Mouse (Mus musculus): Measurements from ENCODE around the gene Cpsf4l.

Gene Cpsf4l

DNA sequence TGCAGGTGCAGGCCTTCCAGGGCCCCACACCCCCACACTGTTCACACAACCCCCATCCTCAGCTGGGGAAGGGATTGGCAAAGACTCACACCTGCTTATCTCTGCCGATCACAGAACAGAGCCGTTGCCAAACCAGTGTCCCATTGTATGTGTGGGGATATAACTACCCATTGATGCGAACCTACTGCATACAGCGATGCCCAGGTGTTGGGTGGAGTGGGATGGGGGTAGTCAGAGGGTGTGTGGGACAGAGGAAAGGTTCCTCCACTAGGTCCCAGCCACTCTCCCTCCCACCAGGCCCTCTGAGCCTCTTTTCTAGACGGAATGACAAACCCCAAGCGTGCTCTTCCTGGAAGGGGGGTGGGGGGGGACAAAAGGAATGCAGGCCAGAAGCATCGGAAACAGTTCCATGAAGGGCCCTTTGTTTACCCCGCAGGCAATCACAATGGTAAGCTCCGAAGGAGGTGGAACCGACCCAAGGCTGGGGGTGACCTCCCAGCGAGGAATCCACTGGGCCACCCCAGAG lies at the start of gene Cpsf4l:
Gene Cpsf4l, minus strand, starts transcription at position 287 of the 526 bp plus-strand sequence.
- no peak for DNase-seq (ENCODE audit: low spot score)

DNA sequence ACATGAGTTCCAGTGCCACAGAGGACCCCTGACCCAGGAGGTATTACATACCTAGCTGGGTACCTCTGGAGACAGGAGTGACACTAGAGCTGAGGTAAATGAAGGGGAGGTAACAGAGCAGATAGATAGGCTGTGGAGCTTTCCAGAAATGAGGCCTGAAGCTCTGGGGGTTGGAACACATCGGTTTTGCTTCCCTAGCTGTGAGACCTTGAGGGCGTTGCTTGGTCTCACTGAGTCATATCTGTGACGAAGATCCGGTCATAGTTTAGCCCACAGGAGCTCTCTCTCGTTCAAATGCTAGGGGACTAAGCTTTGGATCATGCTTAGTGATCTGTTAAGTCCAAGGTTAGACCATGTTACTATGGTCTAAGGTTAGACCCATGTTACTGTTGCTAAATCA lies 49.0 kb upstream of the Cpsf4l start:
- DNase-seq (ENCODE audit: low spot score), result no peak

DNA sequence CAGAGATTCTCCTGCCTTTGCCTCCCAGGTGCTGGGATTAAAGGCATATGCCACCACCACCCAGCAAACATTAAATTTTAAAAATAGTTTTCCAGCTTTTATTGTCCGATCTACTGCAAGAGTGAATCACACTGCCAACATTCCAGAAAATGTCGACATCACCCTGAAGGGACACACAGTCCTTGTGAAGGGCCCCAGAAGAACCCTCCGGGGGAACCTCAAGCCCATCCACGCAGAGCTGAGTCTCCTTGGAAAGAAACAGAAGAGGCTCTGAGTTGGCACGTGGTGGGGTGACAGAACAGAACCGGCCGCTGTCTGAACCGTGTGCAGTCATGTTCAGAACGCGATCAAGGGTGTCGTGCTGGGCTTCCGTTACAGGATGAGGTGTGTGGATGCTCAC lies 46.8 kb upstream of the Cpsf4l start:
- no peak for DNase-seq (ENCODE audit: low spot score)

GRCm38 (mm10) chr11:113755878-113756277 lies 46.1 kb upstream of the Cpsf4l start:
- DNase-seq (ENCODE audit: low spot score), result no peak

GRCm38 (mm10) chr11:113754845-113755244 lies 45.0 kb upstream of the Cpsf4l start:
- no peak for DNase-seq (ENCODE audit: low spot score)

DNA sequence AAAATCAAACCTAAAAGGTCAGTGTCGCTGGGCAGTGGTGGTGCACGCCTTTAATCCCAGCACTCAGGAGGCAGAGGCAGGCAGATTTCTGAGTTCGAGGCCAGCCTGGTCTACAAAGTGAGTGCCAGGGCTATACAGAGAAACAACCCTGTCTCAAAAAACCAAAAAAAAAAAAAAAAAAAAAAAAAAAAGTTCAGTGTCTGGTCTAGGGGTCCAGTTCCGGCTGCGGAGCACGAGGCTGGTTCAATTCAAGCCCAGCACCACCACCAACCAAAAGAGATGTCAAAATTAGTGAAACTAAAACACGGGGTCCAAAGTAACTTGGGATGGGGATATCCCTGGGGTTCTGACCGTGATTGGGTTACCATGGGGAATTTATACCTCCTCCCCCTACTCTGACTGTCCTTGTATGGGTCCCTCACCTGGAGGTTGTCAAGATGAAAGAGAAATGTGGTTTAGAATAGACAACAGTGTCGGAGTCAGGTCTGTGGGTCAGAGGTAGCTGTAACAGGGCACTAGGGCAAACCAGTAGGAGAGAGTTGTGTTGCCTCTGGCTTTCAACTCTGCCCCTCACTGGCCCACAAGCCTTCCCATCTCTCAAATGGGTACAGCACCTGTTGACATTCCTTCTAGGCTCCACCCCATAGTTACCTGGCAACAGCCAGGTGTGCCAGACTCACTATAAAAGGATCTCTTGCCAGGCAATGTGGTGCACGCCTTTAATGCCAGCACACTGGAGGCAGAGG lies 43.0 kb upstream of the Cpsf4l start:
- no peak for DNase-seq (ENCODE audit: low spot score)

DNA sequence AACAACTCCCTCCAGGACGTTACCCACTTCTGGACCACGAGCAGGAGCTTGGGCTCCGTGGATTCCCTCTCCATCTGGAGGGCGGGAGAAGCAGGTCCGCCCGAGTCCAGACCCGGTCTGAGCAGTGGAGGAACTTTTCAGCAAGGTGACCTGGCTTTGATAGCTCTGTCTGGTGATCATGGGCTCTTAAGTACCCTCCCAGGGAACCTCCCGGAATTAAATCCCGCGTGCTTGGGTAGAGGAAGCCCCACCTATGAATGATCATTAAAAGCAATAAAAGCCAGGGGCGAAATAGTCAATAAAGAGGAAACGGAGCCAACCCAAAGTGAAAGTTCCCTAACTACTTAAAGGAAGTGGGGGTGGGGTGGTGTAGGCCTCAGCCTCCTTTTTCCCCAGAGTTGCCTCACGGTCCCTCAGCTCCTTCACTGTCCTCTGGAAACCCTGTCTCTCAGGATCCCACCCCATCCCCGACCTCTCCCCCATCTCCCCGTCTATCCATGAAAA lies 42.4 kb upstream of the Cpsf4l start:
- no peak for DNase-seq (ENCODE audit: low spot score)

DNA sequence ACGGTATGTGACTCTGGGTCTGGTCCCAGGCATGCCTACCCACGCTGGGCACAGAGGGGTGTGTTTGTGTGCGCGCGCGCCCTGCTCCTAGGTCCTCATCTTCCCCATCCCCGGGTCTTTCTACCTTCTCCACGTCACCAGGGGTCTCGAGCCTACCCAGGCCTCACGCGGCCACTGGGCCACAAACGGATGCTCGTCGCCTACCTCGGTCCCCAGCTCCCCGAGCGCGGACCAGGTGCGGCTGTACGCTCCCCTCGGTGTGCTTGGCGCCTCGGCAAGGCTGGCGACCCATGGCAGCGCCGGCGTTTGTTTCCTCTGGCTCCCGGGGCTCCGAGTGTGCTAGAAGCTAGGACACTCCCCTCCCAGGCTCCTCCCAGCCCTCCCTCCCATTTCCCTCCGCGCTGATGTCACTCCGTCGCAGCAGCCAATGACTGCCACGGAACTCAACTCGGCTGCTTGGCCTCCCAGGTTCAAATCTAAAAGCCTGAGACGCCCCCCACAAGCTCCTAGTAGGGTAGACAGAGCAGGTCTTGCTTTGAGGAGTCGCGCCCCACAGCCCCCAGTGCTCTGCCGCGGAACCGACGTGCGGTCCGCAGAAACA lies 41.8 kb upstream of the Cpsf4l start, which contains the start of gene Cdc42ep4:
Gene Cdc42ep4, minus strand, starts transcription at position 398 of the 601 bp plus-strand sequence.
- DNase-seq (ENCODE audit: low spot score), result peak; percentile 96

DNA sequence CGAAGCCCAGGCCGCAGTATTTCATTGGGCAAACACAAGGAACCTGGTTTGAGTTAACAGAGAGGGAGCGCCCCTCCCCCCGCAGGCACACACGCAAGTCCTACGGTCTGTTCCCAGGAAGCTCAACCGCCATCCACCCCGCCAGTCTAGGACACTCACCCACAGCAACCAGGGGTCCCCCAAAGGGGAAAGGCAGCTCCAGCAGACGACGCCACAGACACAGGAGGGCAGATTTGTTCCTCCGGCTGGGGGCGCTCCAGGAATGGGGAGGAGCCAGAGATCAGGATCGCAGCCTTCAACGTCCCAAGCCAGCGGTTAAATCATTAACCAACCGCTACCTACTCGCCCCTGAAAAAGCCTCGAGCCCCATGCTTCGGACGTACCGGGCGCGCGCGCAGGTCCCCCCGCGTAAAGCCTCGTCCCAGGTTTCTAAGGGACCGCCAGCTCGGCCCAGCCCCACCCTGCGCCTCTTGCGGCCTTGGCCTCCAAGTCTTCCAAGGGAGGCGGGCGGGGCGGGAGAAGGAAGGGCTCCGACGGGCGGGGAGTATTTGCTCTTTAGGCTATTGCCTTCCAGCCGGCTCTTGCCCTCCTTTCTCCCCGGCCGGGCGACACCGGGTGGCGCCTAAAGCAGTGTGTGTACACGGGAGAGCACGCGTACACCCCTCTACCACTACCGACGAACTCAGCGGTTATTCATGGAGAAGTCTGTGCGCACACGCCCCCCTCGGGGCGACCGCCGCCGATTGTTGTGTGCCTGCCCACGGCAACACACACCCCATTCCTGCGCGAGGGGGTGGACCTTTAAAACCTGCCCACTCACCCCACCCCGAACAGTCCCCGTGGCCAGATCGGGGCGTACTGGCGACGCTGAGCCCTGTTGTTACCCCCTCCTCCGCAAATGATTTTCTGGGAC lies 41.0 kb upstream of the Cpsf4l start:
- peak; percentile 93 for DNase-seq (ENCODE audit: low spot score)

DNA sequence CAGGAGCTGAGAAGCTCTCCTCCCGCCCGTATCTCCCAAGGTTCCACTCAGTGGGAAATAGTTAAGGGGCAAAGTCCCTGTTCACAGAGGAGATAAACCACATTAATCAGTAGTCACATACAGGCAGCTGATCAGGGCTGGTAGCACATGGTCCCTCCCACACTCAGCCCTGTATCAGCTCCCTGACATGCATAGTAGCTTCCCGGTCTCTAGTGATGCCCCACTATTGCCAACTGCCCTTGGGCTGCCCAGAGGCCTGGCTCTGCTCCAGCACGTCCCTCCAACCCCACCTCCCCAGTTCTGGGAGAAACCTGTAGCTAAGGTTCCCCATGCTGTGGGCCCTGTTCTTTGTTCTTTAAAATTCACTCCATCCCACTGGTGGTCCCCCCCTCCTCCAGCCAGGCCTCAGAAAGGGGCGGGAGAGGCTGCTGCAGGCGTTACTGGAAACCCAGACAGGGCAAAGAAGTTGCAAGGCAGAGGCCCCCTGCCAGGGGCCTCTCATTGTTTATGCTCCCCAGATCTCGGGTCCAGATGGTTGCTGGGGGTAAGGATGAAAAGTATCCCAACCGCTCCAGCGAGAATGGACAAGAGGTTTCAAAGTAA lies 40.0 kb upstream of the Cpsf4l start:
- peak; percentile 81 for DNase-seq (ENCODE audit: low spot score)

- peak; percentile 59 for DNase-seq (ENCODE audit: low spot score)
Measured at GRCm38 (mm10) chr11:113748797-113749521, 39.1 kb upstream of the Cpsf4l start.

GRCm38 (mm10) chr11:113747725-113748380 lies 38.0 kb upstream of the Cpsf4l start:
- DNase-seq (ENCODE audit: low spot score), result peak; percentile 60

DNA sequence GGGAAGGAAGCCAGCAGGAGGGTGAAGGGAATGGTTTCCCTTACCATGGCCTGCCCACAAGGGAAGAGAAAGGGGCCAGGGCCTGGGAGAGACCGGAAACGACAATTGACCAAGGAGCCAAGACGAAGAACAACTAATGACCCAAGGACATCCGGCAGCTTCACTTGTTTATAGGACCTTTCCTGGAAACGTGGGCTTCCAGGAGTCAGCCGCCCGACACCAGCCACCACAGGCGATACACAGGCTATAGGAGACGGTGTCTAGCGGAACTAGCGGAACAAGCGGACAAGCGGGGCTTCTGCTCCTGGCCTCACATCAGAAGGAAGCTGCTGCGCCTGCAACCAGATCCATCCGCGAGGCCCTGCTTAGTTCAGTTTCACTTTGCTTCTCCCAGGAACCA lies 37.2 kb upstream of the Cpsf4l start:
- peak; percentile 55 for DNase-seq (ENCODE audit: low spot score)

DNA sequence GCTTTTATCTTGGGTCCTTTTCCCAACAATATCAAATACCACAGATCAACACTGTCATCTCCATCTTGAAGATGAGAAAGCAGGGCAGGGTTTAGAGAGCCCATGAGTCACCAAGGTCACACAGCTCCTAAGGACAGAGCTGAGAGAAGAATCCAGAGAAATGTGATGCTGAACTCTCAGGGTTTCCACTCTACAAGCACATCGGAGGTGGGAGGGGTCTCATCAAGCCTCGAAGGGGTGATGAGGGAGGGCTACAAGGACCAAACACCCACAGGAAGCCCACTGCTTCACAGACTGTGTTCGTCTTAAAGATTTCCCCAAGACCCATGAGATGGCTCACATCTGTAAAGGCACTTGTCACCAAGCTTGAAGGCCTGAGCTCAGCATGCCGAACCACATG lies 36.1 kb upstream of the Cpsf4l start:
- DNase-seq (ENCODE audit: low spot score), result no peak

DNA sequence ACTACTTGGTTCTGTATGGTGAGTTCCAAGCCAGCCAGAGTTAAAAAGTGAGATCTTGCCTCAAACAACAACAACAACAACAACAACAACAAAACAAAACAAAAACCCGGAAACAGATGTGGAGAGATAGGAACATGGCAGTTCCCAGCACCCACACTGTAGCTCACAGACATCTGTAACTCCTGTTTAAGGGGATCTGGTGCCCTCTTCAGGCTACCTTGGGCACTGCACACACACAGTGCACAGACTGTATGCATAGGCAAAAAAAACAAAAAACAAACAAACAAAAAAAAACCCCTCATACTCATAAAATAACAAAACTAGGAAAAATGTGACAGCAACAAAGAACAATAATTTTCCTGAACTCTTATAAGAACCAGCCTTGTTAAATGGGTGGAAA lies 33.2 kb upstream of the Cpsf4l start:
- no peak for DNase-seq (ENCODE audit: low spot score)

DNA sequence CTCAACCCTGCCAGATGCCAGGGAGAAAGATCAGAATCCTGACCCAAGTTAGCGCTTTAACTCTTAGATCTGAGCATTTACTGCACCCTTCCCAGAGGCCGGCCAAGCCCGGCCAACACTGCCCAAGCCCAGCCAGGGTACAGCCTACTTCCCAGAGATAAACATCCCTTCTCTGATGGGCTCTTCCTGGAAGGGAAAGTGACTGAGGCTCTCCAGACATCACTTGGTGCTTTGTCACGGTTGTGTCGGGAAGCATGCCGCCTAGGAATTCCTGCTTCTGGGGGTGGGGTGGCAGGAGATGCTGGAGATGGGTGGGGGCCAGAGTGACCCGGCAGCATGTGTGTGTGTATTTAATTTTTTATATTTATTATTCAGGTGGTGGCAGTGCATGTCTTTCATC lies 30.3 kb upstream of the Cpsf4l start:
- DNase-seq (ENCODE audit: low spot score), result no peak

- DNase-seq (ENCODE audit: low spot score), result no peak
Measured at GRCm38 (mm10) chr11:113739213-113739612, 29.4 kb upstream of the Cpsf4l start.

DNA sequence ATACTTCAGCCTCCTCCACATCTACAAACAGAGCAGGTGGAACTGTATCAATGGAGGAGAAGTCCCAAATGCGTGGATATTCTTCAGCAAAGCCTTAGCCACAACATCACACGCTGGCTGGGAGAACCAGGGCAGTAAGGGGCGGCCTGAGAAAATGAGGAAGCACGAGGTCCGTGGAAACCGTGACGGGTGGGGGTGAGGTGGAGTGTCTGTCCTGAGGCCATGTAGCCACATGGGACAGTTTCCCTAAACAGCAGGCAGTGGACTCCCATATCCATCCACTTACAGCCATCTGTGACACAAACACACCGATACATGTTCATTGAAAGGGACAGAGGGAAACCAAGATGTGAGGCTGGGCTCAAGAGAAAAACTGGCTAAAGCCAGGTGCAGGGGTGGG lies 28.1 kb upstream of the Cpsf4l start:
- no peak for DNase-seq (ENCODE audit: low spot score)

- DNase-seq (ENCODE audit: low spot score), result no peak
Measured at GRCm38 (mm10) chr11:113737553-113737854, 27.7 kb upstream of the Cpsf4l start.

DNA sequence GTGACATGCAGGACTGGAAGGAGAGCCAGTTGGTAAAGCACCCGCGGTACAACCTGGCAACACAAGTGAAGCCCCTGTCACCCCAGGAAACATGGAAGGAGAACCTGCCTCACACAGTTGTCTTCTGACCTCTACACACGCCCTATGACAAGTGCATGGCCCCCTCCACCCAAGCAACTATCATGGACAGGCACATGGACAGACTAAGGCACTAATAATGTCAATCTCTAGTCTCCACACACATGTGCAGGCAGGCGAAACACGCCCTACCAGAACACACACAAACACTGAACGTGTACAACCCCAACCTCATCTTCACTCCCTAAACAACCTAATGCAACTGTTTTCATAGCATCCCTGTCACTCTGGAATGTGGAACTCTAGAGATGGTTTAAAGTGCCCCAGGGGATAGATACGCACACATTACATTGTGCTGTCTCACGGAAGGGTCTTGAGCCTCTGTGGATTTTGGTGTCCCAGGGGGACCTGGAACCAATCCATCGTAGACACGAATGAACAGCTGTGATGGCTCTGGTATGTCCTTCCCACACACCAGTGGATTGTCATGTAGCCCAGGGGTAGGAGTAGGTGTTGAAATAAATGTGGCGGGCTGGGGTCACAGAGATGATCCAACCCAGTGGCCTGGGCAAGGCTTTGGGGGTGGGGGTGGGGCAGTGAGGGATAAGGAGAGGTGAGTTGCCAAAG lies 27.2 kb upstream of the Cpsf4l start:
- no peak for DNase-seq (ENCODE audit: low spot score)

All from yolk sac, embryonic 10.5 days (tissue).